Mouse (Mus musculus) cerebellum, postnatal 10 days (tissue): ENCODE data around the gene Hic2.
A peak's percentile ranks its signal among the peaks of the same experiment; 100 is the strongest.
"Not testable (repeated sequence)": the region's sequence is repeated elsewhere in the genome, so short reads cannot be mapped to it uniquely, and the experiment has no call there.

Source experiments
- DNase-seq, 2 experiments: peaks; one replicate each; pipeline ENCODE4 v3.0.0; 2021; ENCODE audit warnings: mixed read lengths in 2 of 2

Gene Hic2

DNA sequence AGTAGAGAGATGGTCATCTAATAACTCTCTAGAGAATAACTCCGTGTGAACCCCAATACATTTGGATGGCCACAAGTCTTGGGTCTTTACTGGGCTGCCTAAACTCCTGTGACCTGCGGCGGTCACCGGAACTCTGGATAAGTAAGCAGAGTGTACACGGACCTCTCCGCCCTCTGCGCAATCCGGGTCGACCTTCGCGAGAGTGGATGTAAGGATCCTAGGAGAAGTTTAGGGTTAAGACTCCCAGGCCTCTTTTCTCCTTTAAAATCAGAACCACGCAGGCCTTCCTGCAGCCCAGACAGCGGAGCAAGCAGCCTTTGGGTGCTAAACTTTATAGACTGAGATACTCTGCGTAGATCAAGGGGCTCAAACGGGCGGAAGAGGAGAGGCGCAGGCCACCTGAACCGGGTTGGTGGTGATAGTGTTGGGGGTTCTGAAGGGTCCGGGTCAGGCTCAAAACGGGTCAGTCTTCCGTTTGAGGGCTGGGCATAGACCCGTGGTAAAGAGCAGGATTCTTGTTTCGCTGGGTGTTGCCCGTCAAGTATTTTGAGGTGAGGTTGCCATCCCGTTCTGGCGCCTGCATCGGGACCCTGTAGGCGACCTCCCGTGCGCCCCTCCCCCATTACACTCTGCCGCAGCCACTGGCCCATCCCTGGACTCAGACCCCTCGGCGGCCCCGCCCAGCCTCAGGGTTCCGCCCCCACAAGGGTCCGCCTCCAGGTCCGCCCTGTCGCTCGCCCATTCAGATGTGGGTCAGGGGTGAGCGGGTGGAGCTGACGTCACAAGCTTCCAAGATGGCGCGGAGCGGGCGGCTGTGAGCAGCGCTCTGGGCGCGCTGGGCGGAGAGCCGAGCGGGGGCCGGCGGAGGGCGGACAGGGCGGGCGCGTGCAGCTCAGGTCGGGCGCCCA lies at the start of gene Hic2:
TSS of gene Hic2 (plus strand) at position 779 of the 908 bp plus-strand sequence.
- peak; percentile 96 to 98 for DNase-seq

DNA sequence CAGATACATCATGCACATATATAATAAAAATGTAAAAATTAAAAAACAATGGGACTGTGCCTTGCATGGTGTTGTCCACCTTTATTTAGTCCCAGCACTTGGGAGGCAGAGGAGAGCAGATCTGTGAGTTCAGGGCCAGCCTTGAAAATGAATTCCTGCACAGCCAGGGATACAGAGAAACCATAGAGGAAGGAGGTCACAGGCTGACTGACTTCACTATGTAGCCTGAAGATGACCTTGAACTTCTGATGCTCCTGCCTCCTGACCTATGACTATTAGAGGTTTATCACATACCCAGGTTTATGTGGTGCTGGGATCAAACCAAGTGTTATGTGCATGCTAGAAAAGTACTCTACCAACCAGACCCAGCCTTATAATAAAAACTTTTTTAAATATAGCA lies 47.9 kb upstream of the Hic2 start:
- DNase-seq: no peak

DNA sequence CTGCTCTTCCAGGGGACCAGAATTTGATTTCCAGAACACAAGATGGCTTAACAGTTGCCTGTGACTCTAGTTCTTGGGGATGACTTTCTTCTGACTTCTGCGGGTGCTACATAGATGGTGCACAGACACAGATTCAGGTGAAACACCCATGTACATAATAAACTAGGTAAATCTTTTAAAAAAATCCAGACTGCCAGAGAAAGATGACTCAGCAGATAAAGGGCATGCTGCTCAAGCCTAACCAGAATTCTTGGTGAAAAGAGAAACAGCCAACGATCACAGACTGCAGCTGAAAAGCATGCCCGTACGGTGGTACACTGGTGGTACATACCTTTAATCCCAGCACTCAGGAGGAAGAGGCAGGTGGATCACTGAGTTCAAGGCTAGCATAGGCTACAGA lies 39.5 kb upstream of the Hic2 start:
- no peak for DNase-seq

DNA sequence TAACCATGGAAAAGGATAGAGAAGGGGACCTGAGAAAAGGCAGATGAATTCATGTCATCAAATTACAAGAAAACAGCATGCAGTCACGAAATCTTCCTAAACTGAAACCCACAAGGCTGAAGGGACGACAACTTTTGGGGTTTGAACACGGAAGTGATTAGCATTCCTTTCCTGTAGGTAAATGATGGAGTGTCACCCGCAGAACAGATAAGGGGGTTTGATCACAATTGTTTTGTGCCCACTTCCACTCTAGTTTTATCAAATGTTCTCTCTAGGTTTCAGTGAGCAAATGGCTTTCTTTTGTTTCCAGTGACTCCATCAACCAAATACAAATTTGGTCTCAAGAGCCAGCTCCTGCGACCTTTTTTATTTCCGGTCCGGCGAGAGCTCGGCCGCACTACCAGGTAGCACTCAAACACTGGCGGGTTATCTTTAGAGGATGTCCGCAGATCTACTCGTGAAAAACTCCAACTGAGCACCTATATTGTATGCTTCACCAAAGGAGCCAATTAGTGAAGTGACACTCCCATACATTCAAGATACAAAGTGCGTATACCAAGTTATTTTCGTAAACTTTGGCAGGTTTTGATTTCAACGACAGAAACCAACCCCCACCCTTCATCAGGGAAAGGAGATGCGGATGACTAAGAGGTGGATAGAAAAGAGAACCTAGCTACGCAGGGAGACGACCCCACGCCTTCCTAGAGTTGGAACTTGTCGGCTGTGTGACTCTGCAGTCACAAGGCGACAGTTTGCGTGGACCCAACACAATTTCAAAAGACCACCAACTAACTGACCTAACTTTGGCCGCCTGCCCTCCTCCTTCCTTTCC lies 33.0 kb upstream of the Hic2 start:
- no peak for DNase-seq

DNA sequence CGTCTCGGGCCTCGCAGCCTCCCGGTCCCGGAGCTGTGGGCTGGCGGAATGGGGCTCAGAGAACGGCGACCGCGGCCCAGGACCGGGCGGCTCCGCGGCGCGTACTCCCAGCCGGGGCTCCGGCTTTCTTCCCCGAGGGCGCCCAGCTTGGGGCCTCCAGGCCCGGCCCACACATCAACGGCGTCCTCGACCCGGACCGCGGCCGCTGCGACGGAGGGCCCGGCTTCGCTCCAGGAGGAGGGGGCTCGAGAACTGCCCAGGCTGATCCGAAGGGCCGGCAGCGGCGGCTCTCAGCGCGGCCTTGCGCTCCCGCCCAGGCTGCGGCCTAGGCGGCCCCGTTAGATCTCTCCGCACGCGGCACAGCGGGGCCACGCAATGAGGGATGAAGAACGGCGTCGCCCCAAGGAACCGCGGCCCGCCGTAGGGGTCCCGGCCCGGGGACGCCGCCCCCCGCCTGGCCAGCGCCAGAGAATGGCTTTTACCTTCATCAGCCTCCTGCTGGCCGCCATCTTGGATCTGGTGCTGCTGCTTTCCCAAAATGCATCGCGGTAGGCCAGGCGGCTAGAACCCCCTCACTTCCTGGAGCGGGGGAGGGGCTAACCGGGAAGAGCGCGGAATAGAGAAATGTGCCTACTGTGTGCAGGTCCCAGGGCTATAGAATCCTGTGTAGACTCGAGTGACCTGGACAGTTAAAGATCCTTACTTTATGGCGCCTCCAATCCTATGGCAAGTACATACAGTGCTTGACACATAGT lies 32.2 kb upstream of the Hic2 start:
- peak; percentile 90 to 94 for DNase-seq

DNA sequence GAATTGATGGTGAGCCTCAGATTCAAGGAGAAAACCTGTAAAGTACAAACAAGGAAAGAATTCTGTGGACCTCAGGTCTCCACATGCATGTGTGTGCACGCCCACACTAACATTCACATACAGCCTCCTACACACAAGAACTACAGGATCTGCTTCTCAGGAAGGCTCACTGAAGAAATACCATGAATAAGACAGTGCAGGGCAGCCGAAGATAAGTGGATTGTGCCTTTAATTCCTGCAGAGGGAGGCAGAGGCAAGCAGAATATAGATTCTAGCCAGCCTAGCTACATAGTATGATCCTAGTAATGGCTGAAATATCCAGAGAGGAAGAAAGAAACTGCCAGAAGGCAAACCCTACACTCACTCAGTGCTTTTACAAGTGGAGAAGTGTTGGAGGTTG lies 31.4 kb upstream of the Hic2 start:
- no peak for DNase-seq

DNA sequence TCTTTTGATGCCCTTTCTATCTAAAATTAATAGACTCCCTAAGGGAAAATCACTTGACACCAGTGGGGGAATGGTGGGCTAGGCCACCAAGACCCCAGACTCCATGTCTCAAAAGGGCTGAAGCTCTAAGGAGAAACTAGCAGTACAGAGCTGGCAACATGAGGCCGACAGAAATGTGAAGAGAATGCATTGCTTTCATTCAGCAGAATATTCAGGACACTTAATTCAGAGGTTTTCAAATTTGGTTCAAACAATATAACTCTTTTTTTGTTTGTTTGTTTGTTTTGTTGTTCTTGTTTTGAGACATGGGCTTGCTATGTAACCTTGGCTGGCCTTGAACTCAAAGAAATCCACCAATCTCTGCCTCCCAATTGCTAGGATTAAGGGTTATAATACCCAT lies 30.8 kb upstream of the Hic2 start, which contains the start of gene Ube2l3:
TSS of gene Ube2l3 (minus strand) at position 101 of the 400 bp plus-strand sequence.
- DNase-seq: no peak

DNA sequence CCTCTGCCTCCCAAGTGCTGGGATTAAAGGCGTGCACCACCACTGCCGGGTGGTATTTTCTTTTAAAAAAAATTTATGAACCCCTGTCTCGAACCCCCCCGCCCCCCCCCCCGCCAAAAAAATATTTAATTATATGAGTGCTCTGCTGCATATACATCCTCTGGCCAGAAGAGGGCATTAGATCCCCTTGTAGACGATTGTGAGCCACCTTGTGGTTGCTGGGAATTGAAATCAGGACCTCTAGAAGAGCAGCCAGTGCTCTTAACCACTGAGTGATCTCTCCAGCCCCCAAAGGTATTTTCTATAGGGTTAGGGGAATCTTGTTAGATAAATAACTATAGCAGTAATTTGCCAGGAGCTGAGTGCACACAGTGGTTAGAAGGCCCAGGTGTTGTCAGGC lies 28.4 kb upstream of the Hic2 start:
- DNase-seq: peak in 1 of 2 experiments; percentile 57

DNA sequence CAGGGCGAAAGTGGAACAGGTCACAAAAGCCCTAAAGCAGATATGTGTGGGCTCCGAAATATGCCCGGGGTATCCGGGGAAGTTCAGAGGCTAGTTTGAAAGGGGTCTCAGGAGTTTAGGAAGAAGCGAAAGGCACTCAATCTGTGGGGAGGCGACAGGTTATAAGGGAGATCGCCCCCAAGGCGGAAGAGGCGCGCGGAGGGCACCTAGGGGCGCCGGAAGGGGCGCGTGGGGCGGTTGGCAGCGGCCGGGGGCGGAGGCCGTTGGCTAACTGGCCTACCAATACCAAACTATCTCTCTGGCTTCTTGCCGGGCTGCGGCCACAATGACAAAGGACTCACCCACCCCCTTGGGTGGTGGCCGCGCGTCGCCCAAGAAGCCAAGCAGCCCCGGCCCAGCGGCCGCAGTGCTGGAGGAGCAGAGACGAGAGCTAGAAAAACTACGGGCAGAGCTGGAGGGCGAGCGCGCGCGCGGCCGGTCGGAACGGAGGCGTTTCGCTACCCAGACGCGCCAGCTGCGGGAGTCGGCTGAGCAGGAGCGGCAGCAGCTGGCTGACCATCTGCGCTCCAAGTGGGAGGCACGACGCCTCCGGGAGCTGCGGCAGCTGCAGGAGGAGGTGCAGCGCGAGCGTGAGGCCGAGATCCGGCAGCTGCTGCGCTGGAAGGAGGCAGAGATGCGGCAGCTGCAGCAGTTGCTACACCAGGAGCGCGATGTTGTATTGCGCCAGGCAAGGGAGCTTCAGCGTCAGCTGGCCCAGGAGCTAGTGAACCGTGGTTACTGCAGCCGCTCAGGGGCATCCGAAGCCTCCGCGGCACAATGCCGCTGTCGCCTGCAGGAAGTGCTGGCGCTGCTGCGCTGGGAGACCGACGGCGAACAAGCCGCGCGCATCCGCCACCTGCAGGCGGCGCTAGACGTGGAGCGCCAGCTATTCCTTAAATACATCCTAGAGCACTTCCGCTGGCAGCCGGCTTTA lies 24.7 kb upstream of the Hic2 start, which contains the start of gene Rimbp3:
TSS of gene Rimbp3 (plus strand) at position 215 of the 973 bp plus-strand sequence.
- peak; percentile 93 to 95 for DNase-seq

DNA sequence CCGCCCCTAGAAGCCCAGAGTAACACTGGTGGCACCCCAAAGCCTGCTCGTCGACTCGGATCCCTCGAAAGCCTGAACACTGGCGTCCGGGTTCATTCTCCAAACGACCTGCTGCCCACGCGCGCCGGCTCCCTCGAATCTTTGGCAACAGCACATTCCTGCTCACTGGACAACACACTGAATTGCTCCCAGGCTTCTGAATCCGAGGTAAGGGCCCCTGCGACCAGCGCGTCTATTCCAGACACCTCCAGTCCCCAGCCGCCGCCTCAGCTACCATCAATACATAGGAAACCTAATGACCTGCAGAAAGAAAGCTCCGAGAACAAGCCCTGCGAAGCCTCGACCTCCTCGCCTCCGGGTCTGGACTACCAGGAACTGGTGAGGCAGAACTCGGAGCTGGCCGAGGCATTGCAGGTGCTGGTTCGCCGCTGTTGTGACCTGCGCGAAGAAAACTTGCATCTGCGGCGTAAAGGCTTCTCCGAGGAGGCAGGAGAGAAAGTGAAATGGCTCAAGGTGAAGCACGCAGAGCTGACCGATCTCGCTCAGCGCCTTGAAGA lies 23.9 kb upstream of the Hic2 start:
- DNase-seq: peak in 1 of 2 experiments; percentile 63

DNA sequence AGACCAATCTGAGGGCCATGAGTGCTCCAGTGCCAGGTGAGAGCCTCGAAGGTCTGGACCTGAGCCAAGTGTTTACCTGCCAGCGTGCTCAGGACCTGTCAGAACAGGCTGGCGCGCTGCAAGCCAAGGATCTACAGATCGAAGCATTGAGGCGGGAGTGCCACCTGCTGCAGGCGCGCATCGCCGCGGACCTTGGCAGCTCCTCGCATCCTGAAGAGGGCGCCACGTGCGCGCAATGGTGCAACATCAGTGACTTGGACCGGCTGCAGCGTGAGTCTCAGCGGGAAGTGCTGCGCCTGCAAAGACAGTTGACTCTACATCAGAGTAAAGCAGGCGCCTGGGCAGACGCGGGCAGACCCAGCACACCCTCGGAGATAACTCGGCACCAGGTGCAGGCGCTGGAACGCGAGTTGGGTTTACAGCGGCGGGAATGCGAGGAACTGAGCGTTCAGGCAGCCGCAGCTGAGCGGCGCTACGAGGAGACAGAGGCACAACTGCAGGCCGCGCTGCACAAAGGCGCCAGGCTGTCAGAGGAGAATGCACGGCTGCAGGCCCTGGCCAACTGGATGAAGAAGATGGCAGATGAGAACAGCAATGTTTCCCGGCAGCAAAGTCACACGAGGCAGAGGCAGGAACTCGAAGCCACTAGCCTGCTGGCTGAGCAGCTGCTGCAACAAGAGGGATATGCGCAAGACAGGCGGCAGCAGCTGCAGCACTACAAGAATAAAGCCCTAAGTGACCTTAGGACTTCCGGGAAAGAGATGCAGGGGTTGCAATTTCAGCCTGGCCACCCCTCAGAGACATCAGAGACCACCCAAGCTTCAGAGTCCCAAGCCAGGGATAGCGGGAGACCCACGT lies 23.2 kb upstream of the Hic2 start:
- DNase-seq: peak; percentile 96 to 97

DNA sequence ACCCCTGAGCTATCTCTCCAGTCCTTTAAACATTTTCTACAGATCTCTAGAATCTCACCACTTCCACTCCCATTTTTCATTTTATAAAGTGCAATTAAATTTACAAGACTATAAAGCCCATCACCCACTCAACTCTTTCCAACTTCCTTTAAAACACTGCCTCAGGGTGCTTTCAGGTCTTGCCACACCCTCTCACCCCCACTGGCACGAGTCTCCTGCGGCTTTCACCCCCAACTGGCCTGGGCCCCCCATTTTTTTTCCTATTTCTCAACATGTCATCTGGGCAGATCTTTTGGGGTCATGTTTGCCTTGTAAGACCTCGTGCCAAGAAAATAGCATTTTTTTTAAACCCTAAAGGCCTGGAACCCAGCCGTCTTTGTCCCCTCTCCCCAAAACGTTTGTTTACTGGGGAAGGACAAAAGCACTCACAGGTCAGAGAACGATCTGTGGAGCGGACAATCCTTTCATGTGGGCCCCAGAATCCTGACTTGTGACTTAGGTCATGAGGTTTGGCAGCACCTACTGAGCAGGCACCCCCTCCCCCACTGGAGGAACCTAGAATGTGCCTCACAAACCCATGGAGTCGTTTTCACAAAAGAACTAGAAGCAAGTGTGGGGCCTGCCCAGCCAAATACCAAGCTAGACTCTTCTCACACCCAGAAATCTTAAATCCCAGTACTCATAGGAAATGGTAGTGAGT lies 16.3 kb upstream of the Hic2 start:
- DNase-seq: no peak

DNA sequence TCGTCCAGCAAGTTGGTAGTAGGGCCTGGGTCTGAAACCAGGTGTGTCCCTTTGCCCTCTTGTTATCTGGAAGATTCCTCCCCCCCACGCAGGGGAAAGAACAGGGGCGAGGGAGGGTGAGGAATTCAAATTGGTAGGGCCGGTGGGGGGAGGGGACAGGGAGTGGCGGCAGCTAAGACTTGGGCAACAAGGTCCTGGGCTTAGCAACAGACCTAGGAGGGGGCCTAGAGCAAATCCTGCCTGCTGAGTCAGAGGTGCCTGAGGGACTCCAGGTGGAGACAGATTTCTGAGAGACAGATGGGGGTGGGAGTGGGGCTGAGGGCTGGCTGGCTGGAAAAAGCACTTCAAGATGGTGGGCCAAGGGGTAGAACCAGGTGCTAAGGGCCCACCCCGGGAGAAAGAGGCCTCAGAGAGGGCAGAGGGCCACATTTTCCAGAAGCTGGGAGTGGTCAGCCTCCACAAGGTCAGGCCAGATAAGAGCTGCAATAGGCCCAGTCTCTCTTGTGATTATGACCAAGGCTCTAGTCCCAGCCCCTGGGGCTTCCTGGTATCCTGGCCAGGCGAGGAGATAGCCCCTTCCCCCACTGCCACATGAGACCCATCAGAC lies 13.1 kb upstream of the Hic2 start:
- DNase-seq: no peak

DNA sequence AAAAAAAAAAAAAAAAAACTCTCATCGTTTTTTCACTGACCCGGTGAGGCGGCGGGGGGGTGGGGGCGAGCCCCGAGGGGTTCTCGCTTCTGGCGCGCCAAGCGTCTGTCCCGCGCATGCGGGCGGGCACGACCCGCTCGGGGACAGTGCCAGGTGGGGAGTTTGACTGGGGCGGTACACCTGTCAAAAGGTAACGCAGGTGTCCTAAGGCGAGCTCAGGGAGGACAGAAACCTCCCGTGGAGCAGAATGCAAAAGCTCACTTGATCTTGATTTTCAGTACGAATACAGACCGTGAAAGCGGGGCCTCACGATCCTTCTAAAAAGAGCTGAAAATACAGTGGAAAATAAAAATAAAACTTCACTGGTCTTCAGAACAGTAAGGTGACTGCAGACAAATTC lies 11.2 kb upstream of the Hic2 start:
- peak; percentile 98 to 100 for DNase-seq

DNA sequence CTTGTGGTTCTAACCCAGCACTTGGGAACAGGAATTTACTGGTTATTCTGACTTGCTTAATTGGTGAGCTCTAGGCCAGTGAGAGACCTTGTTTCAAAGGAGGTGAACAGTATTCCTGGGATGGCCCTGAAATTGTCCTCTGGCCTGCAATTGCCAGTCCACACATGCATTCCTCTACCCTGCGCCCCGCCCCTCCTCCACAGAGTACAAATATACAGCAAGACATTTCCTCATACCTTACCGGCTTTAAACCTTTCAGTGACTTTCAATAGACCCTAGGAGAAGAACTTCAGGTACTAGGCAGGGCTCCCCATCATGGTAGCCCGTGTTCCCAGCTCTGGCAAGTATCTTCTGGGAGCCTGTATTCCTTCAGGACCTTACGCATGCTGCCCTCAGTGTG lies 7.8 kb upstream of the Hic2 start:
- no peak for DNase-seq

DNA sequence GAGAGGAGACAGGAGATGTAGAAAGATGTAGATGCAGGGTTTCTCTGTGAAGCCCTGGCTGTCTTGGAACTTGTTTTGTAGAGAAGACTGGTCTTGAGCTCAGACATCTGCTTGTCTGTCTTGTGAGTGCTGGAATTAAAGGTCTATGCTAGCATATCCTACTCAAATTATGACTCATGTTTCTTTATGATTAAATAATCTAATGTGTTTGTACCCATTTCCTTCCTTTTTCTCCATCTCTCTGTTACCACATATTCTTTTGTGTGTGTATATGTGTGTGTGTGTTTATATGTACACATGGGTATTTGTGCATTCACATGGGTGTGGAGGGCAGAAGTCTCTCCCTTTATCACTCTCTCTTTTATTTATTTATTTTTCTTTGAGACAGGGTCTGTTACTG lies 6.9 kb upstream of the Hic2 start:
- no peak for DNase-seq

DNA sequence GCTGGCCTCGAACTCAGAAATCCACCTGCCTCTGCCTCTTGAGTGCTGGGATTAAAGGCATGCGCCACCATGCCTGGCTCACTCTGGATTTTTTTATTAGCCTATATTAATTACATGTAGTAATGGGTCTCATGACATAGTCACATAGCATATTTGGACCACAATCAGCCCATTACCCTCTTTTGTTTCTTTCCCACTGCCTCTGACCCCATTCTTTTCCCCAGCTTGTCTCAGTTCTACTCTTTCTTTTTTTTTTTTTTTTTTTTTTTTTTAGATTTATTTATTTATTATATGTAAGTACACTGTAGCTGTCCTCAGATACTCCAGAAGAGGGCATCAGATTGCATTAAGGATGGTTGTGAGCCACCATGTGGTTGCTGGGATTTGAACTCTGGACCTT lies 1.8 kb upstream of the Hic2 start:
- not testable (repeated sequence) for DNase-seq

DNA sequence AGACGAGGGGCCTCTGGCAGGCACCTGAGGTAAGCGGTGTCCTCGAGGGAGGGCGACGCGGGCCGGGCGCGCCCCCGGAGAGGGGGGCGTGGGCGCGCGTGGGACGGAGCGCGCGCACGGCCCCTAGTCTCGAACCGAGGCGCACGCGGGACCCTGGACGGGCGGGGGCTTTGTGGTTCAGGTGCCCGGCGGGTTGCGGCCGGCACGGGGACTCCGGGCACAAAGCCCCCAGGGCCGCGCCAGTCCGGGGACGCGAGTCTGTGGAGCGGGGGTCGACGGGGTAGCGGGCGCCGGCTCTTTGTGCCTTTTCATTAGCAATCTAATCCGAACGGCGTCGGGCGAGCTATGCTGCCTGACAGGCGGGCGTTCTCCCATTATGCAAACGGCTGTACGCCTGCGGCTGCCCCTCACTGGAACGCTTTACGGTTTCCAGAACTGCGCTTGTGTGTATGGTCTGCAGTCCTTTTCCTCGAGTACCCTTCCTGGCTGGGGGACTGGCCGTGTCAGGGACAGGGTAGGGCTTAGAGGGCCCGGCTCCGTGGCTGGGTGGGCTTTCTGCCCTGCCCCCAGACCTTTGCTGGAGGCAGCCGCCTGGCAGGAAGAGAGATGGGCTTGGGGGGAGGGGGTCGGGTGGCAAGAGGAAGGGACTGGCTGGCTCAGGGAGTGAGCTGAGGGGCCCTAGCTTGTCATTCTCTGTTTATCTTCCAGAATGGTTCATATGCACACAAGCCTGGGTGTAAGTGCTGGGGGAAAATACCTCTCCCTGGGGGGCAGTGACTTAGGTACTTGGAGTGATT lies 528 bp downstream of the Hic2 start:
- DNase-seq: peak; percentile 76 to 79
